Mouse (Mus musculus): ENCODE measurements at regions not wholly inside any gene's neighbourhood (a gene's known extent, or its start where the extent isn't known, plus 50 kb on each side); places are given as distances from the start of the nearest gene placed in this dataset.

DNA sequence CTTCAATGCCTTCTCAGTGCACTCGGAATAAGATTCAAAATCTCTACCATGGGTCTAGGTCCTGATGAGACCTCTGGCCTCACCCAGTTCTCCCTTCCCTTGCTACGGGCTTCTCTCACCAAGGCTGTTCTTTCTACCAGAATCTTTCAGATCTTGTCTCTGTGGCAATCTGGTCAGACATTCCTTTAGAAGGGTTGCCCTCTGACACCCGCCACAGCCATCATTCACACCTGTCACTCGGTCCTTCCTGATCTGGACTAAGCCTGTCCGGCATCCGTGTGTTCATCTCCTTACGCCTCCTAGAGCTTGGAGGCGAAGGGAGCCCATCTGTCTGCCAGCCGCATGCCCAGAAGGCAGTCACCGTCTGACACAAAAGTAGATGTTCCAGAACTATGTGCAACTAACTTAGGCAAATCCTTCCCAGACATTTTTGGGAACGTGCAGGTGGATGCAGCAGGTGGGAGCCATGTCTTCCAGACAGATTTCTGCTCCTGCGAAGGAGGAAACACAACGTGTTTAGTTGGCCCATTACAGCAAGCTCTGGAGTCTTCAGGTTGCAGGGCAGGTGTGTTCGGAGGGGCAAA is 77.7 kb downstream of the Fam76b start:
- no peak for ATAC-seq (ENCODE audit: extremely low read depth, insufficient number of reproducible peaks, low FRiP score, poor library complexity, severe bottlenecking)

DNA sequence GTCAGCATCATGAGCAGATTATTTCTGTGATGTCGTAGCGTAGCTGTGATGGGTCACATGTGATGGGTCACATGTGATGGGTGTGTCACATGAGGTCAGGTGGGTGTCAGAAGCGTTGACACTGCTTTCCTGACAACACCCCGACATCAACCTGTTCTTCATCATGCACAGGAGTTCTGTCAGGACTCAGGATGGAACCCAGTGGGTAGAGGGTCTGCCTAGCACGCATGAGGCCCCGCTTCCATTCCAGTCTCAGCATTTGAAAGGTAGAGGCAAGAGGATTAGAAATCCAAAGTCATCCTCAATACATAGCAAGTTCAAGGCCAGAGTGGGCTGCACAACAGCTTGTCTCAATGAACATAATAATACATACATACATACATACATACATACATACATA is 79.2 kb downstream of the Fam76b start:
- ATAC-seq (ENCODE audit: extremely low read depth, insufficient number of reproducible peaks, low FRiP score, poor library complexity, severe bottlenecking): no peak

DNA sequence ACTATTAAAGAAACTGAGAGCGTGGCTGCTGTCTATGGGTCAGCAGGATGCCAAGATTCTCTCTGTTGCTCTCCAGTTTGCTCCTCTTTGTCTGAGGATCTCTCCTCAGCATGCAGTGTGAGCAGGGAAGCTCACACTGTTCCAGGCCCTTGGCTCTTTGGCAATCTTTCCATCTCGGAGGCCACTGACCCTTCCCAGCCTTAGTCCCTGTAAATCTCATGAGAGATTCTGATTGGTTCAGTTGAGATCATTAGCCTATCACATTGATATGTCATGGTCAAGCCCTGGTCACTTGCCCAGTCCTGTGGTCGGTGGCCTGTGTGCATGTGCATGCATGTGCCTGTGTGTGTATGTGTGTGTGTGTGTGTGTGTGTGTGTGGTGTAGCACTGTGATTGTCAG is 82.1 kb downstream of the Fam76b start:
- no peak for ATAC-seq (ENCODE audit: extremely low read depth, insufficient number of reproducible peaks, low FRiP score, poor library complexity, severe bottlenecking)

DNA sequence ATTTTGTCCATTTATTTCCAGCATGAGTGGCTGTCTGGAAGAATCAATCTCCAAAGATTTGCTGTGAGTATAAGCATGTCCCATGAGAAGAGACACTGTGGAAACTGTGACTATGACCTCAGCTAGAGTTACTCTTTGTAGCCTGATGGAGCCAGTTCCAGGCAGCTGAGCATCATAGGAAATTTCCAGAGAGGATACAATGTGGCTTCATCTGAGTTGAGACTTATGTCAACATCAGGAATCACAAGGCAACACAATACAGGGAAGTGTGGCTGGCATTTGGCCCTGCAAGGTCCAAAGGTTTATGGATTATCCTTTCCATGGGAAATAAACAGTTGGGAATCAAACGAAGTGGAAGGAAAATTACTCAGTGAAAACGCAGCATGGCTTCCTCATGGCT is 82.6 kb downstream of the Fam76b start:
- ATAC-seq (ENCODE audit: extremely low read depth, insufficient number of reproducible peaks, low FRiP score, poor library complexity, severe bottlenecking): no peak

DNA sequence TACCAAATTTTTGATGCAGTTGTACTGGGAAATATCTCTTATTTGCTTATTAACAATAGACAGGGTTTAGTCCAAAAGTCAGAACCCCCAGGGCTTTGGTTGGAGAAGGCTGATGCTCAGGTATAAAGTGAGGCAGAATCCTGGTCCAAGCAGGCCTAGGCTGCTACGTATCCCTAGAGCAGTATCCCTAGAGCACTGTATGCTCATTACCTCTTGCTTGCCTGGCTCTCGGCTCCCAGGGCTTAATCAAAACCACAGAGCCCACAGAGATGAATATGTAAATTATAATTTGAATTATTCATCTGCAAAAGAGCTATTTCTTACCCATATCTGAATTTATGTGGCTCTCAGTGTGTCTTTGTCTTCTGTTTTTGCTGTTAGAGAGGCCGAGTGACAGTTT is 85.9 kb downstream of the Fam76b start:
- ATAC-seq (ENCODE audit: extremely low read depth, insufficient number of reproducible peaks, low FRiP score, poor library complexity, severe bottlenecking): no peak

DNA sequence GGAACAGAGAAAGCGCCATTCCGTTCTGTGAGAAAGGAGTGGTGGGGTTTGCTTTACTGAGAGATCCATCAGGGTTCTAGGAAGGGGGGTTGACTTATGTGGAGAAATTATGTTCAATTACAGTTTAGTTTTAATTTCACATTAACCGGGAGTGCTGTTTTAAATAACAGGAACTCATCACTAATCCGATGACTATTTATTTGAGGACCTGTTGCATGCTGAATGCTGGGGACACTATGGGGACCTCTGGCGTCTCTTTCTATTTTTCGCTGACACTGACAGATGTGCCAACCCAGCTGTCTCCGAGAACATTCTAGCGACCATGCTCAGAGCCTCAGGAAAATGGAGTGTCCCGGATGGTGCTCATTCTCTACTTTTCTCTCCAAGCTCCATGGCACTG is 86.6 kb downstream of the Fam76b start:
- ATAC-seq (ENCODE audit: extremely low read depth, insufficient number of reproducible peaks, low FRiP score, poor library complexity, severe bottlenecking): no peak

DNA sequence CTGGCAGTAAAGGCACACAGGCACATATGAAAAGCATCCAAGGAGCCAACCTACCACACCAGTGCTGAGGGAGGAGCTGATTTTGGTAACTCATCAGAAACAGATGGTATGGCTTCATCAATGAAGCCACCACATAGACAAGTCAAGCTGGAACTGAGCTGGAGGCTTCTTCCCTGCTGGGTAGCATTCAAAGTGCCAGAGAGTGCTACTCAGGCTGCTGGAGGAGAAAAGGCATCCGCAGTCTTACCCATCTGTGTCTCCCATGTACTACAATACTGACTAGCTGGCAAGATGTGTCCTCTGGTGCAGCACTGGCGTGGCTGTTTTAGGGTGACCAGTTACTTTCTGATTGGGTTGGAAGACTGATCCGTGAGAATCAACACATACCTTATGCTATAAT is 87.3 kb downstream of the Fam76b start:
- ATAC-seq (ENCODE audit: extremely low read depth, insufficient number of reproducible peaks, low FRiP score, poor library complexity, severe bottlenecking): no peak

DNA sequence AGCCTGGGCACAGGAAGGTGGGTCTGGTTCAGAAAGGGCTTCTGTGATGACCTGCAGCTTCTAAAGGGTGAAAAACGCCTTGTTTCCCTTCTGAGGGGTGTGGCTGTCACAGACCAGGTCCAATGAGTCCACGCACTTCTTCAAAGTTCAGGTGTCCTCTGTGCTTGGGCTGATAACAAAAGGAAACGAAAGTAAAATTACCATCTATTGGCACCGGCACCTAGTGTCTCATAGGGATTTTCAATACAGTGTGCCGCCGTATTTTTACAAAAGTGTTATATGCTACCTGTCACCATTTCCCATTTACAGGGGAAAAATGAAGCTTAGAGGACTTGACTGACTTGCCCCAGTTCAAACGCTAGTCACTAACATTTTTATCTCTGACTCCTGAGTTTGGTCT is 89.3 kb downstream of the Fam76b start:
- ATAC-seq (ENCODE audit: extremely low read depth, insufficient number of reproducible peaks, low FRiP score, poor library complexity, severe bottlenecking): no peak

DNA sequence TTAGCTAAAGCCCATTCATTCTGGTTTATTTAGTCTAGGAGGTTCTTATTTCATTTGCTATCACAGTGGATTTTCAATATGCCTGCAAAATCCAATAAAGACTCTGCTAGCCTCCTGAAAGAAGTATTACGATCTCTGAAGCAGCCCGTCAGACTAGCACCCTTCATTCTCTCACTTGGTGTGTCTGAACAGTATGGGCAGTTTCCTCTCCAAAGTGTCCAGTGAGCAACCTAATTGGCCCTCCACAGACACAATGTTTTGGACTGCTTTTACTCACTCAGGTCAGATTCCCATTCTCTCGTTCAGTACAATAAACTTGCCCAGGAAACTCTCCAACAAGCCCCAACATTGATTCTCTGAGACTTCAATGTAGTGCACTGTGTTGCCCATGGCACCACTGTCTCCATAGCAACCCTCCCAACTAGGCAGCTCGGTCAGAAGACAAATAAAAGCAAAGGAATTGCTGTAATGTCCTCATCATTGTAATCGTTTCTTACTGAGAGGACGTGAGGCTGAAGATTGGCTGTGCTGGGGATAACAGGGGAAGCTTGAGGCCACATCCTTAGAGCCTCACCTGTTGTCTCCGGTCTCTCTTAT is 91.2 kb downstream of the Fam76b start:
- ATAC-seq (ENCODE audit: extremely low read depth, insufficient number of reproducible peaks, low FRiP score, poor library complexity, severe bottlenecking): no peak

DNA sequence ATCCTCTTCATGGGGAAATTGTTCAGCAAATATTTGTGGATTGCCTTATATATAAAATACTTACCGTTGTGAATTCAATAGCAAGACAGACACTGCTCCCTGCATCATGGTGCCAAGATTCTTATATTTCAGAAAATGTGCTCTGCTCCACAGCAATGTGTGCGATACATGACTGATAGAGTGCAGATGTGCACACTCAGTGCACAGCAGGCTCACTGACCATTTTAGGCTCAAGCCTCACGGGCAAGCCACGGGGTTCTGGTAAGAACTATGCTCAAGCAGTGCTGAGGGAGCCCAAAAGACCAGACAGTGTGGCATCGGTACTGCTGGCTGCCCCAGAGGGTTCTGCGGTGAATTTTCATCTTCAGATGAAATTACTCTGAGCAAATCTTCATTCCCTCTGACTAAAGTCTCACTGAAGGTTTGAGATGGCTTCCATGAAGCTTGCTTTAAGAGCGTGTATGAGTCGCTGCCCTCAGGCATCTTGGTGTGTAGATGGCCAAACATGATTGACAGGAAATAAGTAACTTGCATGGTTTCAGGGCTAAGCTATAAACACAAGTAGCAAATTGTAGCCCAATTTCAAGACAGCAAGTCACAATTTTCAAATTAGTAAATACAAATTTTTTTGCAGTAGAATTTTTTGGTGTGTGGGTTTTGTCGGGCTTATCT is 92.4 kb downstream of the Fam76b start:
- no peak for ATAC-seq (ENCODE audit: extremely low read depth, insufficient number of reproducible peaks, low FRiP score, poor library complexity, severe bottlenecking)

DNA sequence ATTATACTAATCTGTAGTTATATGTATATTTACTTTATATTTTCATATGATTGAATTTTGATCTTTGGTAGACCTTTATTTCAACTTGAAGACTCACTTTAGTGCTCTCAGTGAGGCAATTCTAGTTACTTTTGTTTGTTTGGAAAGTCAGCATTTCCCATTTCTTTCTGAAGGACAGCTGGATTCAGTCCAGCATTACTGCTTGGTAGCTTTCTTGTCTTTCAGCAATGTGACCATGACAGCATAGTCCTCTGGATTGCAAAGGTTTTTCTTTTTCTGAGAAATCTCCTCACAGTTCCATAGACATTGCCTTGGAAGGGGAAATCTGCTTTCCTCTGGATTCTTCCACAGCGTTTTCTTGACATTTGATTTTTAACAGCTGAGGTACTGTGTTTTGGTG is 93.1 kb downstream of the Fam76b start:
- ATAC-seq (ENCODE audit: extremely low read depth, insufficient number of reproducible peaks, low FRiP score, poor library complexity, severe bottlenecking): no peak

DNA sequence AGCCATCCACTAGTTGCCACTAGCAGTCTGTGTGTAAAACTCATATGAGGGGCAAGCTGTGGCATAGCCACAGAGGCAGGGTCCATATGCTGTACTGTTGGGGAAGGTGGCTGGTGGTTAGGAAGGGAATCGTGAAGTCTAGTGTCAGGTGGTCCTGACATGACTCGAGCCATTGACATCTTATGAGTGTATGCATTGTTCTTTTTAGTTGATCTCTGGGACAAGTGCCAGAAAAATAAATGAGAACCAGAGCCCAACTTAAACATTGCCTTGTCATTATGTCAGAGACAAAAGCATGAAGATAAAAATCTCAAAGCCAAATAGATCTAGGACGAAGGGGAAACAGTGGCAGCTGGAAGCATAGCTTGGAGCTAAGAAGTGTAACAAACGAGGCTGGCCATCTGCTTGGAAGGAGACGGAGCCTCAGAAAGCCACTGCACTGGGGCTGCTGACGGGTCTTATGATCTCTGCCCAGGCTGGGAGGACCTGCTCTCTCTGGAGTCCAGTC is 104.5 kb downstream of the Fam76b start:
- no peak for ATAC-seq (ENCODE audit: extremely low read depth, insufficient number of reproducible peaks, low FRiP score, poor library complexity, severe bottlenecking)

DNA sequence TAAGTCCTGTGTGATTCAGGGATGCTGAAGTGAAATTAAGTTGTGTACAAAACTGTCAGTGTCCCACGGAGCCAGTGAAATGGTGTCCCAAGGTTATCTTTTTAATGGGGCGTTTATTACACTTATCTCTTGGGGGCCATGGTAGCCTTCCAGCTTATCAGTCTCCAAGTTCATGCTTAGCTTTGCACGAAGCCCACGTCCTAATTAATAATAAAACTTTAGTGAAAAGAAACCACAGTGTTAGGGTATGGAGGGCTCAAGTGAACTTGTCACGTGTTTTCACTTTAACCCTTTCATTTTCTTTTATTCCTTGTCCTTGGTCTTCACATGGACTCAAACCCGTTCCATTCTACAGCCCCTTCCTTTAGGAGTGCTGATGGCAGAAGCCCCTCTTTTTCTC is 105.9 kb downstream of the Fam76b start:
- no peak for ATAC-seq (ENCODE audit: extremely low read depth, insufficient number of reproducible peaks, low FRiP score, poor library complexity, severe bottlenecking)

DNA sequence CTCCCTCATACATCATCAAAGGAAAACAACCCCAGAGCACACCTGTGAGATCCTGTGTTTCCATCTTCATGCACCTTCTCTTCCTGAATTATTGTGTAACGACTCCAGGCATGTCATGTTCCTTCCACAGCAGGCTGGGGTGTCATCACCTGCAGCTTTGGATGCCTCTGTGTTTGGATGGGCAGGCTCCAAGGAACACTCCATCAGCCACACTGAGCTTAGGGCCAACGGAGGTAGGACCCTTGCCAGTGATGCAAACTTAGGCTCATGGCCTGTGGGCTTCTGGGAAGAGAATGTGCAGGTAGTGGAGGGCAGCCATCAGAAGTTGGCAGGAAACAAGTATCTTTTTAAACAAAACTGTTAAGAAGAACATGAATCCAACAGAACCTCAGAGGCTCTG is 109.8 kb downstream of the Fam76b start:
- ATAC-seq (ENCODE audit: extremely low read depth, insufficient number of reproducible peaks, low FRiP score, poor library complexity, severe bottlenecking): no peak

DNA sequence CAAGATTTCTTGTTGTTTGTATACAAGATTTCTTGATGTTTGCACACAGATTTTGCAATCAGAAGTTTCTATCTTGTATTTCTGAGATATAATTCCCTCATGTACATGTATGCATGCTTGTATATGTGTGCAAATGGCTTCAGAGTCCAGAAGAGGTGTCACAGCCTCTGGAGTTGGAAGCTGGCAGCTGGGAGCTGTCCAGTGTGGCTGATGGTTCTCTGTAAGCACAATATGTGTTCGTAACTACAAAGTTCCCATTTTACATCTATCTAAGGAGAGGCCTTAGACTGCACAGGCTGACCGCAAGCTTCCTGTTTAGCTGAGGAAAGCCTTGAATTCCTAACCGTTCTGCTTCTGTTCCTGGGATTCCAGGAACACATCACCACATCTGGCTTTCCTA is 119.0 kb downstream of the Fam76b start:
- ATAC-seq (ENCODE audit: extremely low read depth, insufficient number of reproducible peaks, low FRiP score, poor library complexity, severe bottlenecking): no peak

DNA sequence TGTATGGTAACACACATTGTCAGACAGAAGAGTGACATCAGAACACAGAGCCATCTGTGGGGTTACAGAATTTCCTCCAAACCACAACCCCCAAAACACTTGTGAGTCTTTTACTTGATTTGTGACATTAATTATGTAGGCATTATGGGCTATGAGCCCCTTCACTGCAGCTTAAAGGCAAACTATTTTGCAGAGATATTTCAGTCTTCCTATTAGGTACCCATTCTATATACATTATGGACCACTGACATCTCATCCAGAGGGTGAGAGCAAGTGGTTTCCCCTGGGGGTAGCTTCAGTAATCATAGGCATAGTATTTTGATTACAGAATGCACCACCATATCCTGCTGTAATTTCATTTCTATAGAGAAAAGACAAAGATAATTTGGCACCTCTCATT is 124.6 kb downstream of the Fam76b start:
- no peak for ATAC-seq (ENCODE audit: extremely low read depth, insufficient number of reproducible peaks, low FRiP score, poor library complexity, severe bottlenecking)

DNA sequence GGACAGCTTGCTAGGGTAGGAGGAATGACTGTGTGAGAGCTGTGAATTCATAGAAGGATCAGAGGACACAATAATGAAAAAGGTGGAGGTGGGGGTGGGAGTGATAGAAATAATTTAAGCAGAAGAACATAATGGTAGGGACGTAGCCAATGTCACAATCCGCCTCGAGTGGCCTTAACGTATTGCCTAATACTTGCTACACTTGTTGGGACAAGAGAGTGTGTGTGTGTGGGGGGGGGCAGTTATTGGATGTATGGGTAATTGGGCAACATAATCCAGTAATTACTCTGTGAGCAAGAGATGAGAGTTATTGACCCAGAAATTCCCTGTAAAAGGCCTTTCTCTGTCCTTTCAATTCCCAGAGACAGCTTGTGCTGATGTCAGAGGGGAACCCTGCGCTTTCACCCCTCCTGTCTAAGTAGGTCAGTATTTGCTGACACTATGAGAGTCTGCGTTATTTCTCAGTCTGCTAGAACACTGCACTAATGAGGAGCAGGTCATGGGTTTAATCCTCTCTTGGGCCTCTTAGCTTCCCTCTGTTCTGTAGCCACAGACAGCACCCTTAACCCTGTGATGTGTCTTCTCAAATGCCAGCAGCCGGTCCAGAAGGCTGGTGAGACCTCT is 135.7 kb downstream of the Fam76b start:
- ATAC-seq (ENCODE audit: extremely low read depth, insufficient number of reproducible peaks, low FRiP score, poor library complexity, severe bottlenecking): no peak

DNA sequence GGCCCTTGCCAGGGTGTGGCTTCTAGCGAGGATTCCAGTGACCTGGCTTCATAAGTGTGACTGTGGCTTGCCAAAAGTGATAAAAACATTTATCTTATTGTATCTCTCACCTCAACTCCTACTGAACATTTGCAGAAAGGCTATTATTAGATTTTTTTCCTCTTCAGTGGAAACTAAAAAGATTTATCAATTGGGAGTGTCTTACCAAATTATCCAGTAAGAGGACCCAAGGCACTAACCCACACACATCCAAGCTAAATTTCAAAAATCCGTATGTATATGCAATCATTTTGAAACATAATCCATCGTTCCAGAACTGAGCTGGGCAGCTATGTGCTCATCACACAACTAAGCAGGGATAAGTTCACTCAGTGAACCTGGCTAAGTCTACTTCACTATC is 136.3 kb downstream of the Fam76b start:
- no peak for ATAC-seq (ENCODE audit: extremely low read depth, insufficient number of reproducible peaks, low FRiP score, poor library complexity, severe bottlenecking)

DNA sequence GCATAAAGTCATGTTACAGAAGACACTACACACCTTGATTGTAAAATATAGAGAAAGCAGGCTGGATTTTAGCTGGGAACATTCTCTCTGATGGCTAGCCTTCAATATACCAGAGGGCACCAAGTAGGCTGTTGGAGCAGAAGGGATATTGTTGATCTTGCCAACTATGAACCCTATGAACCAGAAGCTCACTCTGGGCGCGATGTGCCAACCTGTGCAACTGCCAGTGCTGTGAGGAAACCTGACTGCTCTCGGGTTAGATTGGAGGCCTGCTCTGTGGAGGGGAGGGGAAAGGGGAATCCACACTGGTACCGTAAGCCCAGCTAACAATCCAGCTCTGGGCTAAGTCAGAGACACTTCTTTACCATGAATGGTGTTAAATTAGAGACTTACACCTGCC is 136.7 kb downstream of the Fam76b start:
- no peak for ATAC-seq (ENCODE audit: extremely low read depth, insufficient number of reproducible peaks, low FRiP score, poor library complexity, severe bottlenecking)

DNA sequence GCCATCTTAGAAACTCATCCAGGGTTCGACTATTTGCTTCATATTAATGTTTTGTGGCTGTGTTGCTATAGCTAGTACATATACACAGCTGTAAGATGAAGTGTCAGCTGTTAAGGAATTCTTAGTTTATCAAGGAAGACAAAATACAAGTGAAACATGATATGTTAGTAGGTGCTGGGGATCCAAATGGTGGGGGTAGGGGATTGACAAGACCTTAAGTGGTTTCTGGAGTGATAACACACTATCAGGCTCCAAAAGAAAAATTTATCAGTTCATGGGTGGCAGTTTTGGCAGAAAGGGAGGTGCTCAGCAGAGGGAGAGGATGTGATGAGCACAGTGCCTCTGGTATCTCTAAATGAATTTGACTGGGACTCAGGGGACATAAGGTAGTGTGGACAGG is 138.7 kb downstream of the Fam76b start:
- no peak for ATAC-seq (ENCODE audit: extremely low read depth, insufficient number of reproducible peaks, low FRiP score, poor library complexity, severe bottlenecking)
